Mouse (Mus musculus) gastrocnemius, adult 2 months (tissue): Measurements from ENCODE around the gene Slc16a10. TPM values are rescaled to one million over a fixed set of nuclear protein-coding genes. Genes with fewer than 3 reads are reported as not detected.
A peak's percentile ranks its signal among the peaks of the same experiment; 100 is the strongest.

Experiments
- DNase-seq: peaks from one replicate; pipeline ENCODE4 v3.0.0; 2022
- H3K27ac ChIP-seq: fragments of 200-600 bp; 2 replicates; pipeline ENCODE4 v1.8.1; 2022; ENCODE audit warnings: mild to moderate bottlenecking
- H3K4me3 ChIP-seq: fragments of 200-600 bp; 2 replicates; pipeline ENCODE4 v1.8.1; 2022; ENCODE audit warnings: mild to moderate bottlenecking, moderate library complexity
- CTCF ChIP-seq: fragments of 200-600 bp; IDR thresholded peaks from 2 replicates; pipeline ENCODE4 v1.8.1; 2022; ENCODE audit warnings: antibody characterized with exemption, mild to moderate bottlenecking, moderate library complexity
- intact Hi-C: fragments of 180-260 bp; cut with DNase I; formaldehyde crosslinking; loops from one replicate; pipeline ENCODE4 v1.15.1; 2025
- total RNA-seq, 2 experiments: library from RNA; stranded (reverse); gene quantifications; 2 replicates each; pipeline ENCODE4 v1.2.3; 2021

Gene Slc16a10
- total RNA-seq, 2 experiments from 2014 or later, result 39.8 to 43.6 TPM

DNA sequence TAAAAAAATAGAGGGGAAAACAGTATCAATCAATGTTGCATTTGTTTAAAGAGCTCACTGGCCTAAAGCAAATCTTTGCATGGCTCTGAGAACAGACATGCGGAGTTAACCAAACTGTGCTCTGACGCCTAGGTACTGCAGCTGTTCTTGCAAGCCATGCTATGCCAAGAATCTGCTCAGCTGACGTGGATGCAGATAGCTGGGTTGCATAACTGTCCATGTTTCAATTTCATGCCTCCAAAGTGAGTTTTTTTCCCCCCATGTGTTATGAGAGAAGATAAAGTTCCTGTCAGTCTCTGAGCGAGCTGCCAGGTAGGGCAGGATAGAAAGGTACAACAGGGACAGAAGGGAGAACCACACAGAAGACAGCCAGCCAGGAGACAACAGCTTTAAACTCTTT lies 72.8 kb downstream of the Slc16a10 start:
- Histone ChIP-seq H3K27ac (peak overlapping the region; percentile 86), H3K4me3 (peak overlapping the region; percentile 41)
- DNase-seq, result peak; percentile 56
- intact Hi-C loops, result loop anchor here (5.0 kb wide), 1 partner anchor 38 kb away; no protein-coding TSS in a partner anchor
- TF ChIP-seq CTCF, result no peak

DNA sequence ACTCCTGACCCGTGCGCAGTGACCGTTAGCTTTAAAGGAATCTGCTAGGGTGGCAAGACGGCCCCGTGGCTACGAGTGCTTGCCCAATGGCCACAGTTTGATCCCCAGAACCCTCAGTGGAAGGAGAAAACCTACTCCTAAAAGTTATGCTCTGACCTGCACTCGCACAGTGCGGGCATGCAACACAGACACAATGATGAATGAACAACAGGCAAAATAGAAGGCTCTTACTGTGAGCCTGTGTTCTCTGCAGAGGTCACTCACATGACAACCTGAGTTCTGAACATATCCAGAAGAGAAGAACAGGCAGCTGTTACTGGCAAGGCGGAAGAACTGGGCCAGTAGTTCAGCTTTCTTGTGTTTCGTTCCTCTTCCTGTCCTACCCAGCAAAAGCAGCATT lies 73.5 kb downstream of the Slc16a10 start:
- Histone ChIP-seq H3K27ac (peak overlapping the region; percentile 86), H3K4me3 (peak overlapping the region; percentile 41)
- intact Hi-C loops, result loop anchor here (5.0 kb wide), 1 partner anchor 39 kb away; no protein-coding TSS in a partner anchor
- peak; percentile 64 for DNase-seq
- no peak for TF ChIP-seq CTCF

DNA sequence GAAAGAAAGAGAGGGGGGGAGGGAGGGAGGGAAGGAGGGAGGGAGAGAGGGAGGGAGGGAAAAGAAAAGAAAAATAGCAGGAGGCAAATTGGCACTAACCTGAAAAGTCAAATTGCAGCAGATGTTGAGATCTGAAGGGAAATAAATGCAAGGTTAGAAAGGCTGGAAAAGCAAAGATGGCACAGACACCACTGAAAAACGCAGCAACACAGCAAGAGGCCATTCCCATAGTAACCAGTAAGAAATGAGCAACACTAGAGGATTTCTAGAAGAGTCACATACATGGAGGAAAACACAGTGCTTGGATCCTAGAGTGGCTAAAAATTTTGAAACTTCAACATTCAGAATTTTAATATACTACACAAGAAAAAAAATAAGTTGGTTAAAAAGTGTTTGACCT lies 74.5 kb downstream of the Slc16a10 start:
- intact Hi-C loops, result loop anchor here (5.0 kb wide), 1 partner anchor 40 kb away; no protein-coding TSS in a partner anchor
- H3K4me3 ChIP-seq, result no peak overlapping the region
- DNase-seq, result no peak
- peak overlapping the region; percentile 86; the same call in 1 of the 2 replicates for H3K27ac ChIP-seq
- no peak for TF ChIP-seq CTCF

DNA sequence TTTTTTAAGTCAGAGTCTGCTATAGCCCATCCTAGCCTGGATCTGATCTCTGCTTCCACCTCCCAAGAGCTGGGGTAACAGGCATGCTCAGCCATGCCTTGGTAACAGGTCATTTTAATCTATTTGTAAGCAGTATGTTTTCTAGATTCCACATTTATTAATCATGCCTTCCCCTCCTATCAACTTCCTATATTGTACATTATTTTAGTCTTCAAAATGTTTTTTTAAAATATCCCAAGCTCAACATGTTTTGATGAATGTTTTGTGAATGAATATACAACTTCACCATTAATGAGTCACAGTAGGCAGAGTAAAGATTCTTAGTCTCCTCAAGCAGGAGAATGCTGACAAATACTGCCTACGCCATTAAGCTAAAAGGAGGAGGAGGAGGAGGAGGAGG lies 75.0 kb downstream of the Slc16a10 start:
- intact Hi-C loops, result loop anchor here (5.0 kb wide), 1 partner anchor 40 kb away; no protein-coding TSS in a partner anchor
- no peak overlapping the region for H3K4me3 ChIP-seq
- no peak for TF ChIP-seq CTCF
- H3K27ac ChIP-seq, result no peak overlapping the region
- no peak for DNase-seq

DNA sequence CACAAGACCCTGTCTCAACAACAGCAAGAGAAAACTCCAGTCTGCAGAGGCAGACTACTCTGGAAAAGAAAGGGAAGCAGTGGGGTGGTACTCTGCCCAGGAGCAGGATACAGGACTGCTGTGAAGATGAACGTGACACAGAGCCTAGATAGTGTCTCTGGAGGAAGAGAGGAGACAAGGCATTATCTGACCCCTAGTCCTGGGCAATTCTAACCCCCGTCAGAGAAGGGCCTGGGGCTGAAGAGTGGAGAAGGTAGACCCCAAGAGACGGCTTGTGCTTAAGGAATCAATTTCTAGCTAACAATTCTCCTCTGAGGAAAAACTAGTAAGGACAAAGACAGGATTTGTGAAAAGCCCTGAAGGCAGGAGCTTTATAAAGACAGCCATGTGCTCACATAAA lies 76.7 kb downstream of the Slc16a10 start:
- intact Hi-C loops, result loop anchor here (5.0 kb wide), 1 partner anchor 42 kb away; no protein-coding TSS in a partner anchor
- no peak overlapping the region for H3K4me3 ChIP-seq
- DNase-seq, result no peak
- peak overlapping the region; percentile 76 for H3K27ac ChIP-seq
- no peak for TF ChIP-seq CTCF

DNA sequence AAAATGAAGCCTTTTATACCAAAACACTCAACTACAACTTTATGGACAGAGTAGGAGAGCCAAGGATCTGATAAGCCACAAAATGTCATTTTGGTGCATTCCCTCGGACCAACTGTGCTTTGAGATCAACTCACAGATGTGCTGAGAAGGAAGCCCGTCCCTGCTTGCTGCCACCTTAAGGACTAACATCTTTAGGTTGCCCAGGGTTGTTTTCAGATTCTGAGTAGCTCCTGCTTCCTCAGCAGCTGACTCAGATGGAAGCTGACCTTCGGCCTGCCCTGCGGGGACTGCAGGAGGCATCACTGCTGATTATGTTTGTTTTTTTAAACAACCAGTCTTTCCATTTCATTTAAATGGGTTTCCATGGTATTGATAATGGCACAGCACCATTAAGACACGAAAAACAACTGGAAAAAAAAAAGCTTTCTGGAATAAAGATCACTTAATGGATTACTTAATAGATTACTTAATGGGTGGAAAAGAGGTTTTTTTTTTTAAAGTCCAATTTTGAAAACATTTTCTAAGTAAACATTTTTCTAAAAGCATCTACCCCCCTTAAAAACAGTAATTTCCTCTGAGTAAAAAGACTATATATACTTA lies 78.7 kb downstream of the Slc16a10 start:
- DNase-seq, result no peak
- Histone ChIP-seq H3K27ac (peak overlapping the region; percentile 76), H3K4me3 (no peak overlapping the region)
- no peak for TF ChIP-seq CTCF
- intact Hi-C loops, result no loop called here

DNA sequence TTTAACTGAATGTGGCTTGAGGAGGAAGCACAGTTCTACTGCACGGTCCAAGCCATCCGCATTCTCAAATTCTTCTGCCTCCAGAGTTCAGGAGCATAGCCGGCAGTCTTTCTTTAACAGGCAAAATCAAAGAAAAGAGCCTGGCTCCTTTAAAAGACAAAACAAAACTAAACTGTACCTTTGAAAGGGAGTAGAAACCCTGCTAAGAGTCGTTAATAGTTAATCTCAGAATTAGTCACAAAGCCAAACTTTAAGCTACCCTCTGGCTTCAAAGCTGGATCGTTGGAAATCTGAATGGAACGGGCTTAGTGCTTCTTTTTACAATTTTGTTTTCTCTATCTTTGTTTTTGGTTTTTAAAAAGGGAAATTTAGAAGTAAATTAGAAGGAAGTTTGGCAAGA lies 79.2 kb downstream of the Slc16a10 start:
- intact Hi-C loops, result no loop called here
- no peak overlapping the region for H3K4me3 ChIP-seq
- no peak for TF ChIP-seq CTCF
- DNase-seq, result no peak
- peak overlapping the region; percentile 76 for H3K27ac ChIP-seq

DNA sequence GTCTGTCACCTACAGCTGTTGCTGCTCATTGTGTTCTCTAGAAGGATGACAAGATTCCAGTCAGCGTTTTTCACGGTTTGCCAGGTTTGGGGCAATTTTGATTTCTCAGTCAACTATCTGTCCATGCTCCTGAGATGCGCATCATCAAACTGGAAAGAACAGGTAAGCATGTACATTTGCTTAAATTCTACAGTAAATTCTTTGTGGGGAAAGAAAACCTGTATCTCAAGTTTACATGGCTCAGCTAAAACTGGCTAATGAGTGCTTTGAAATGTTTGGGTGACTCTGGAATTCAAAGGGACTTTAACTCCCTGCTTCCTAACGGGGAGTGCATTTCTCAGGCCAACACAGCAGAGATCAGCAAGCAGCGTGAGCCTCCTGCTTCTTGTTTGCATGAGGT lies 80.1 kb downstream of the Slc16a10 start:
- Histone ChIP-seq H3K27ac (peak overlapping the region; percentile 76), H3K4me3 (no peak overlapping the region)
- intact Hi-C loops, result no loop called here
- no peak for TF ChIP-seq CTCF
- no peak for DNase-seq

DNA sequence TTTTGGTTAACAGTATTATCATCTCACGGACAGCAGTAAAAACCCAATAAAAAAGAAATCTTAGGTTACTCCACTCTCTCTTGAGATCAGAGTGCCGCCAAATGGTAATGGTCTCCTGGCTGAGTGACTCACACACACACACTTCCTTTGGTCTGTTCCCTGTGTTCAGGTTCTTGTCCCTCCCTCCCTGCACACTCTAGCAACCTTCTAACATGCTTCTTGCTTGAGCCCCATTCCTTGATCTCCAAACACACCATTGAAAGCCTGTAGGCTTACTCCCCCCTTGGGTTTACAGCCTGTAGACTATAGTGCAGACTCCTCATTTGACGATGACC lies 83.3 kb downstream of the Slc16a10 start:
- Histone ChIP-seq H3K27ac (peak overlapping the region; percentile 82), H3K4me3 (no peak overlapping the region)
- no peak for DNase-seq
- intact Hi-C loops, result loop anchor here (5.0 kb wide), 1 partner anchor 134 kb away; no protein-coding TSS in a partner anchor
- no peak for TF ChIP-seq CTCF

DNA sequence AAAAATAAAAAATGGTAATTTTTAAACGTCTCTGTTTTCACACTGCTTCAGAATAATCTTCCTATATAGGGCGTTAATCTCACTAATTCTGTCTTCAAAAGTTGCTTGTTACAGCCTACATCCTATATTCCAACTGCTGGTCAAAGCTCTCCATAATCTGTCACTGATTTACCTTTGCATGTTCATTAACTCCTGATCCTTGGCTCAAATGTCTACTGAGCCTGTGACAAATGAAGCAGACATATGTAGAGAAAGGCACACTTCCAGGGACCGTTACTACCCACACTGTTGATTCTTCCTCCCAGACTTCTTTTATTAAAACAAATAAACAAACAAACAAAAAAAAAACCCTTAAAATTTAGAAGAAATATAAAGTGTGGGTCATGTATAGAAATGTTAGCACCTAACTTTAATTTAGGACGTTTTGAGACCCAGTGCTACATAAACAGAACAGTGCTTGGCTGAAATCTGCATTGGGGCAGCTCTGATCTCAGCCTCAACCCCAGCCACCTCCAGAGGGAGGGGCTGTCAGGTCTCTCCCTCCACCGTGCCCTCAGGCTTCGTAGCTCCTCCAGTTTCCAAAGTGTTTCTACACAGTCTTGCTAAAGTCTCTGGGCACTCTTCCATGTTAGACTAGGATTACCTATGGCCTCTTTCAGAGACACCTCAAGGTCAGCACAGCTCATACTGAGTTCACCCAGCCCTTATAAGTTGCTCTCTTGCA lies 83.8 kb downstream of the Slc16a10 start:
- intact Hi-C loops, result loop anchor here (5.0 kb wide), 1 partner anchor 134 kb away; no protein-coding TSS in a partner anchor

DNA sequence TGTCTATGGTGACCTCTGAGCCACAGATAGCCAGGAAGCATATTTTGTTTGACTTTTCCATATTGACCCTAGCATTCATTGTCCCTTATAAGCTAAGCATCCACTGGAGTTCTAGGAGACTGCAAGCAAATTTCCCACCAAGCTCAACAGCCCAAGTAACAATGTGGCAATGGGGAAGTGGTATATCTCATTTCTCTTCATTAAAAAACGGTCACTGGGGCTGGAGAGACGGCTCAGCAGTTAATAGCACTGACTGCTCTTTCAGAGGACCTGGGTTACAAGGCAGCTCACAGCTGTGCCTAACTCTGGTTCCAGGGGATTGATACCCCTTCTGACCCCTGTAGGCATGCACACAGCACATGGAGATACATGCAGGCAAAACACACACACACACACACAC lies 84.4 kb downstream of the Slc16a10 start:
- no peak for TF ChIP-seq CTCF
- no peak overlapping the region for H3K4me3 ChIP-seq
- DNase-seq, result no peak
- intact Hi-C loops, result loop anchor here (5.0 kb wide), 1 partner anchor 135 kb away; no protein-coding TSS in a partner anchor
- peak overlapping the region; percentile 82 for H3K27ac ChIP-seq

More for the DNA sequence above, 83.8 kb downstream of the Slc16a10 start:
- no peak overlapping the region for H3K4me3 ChIP-seq
- DNase-seq, result peak; percentile 70
- peak overlapping the region; percentile 82 for H3K27ac ChIP-seq
- no peak for TF ChIP-seq CTCF

DNA sequence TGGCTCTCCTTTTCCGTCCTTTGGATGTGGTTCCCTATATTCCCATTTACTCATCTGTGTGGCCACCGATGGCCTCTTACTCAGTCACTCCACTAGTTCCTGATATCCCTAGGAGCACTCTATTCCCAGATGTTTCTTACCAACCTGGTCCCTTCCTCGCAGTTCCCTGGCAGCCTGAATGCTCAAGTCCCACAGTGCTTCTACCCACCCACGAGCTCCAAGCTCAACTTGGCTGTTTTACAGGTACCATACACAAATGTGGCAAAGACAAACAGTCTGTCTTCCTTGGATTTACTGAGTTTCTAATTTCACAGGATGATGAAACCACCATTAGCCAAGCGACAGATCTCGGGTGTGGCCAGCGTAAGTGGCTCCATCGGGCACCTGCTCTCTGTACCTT lies 87.6 kb downstream of the Slc16a10 start:
- Histone ChIP-seq H3K4me3 (no peak overlapping the region), H3K27ac (peak overlapping the region; percentile 55)
- no peak for DNase-seq
- intact Hi-C loops, result loop anchor here (2.0 kb wide), 1 partner anchor 86 kb away; no protein-coding TSS in a partner anchor
- no peak for TF ChIP-seq CTCF

DNA sequence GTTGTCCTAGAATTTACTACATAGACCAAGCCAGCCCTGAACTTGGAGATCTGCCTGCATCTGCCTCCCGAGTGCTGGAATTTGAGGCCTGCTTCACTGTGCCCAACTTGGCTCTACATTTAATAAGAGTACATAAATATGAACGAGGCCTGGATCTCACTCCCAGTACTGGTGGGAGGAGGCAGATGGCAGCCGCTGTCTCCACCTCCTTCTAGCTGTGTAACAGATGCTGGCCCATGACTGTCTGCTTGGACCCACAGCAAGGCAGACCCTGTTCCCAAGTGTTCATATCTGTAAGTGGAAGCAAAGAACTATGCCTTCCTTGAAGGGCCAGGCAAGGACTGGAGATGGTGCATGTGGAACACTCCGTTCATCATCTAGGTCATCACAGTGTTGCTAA lies 88.2 kb downstream of the Slc16a10 start:
- intact Hi-C loops, result loop anchor here (1.0 to 2.0 kb wide), 2 partner anchors 87 to 158 kb away; no protein-coding TSS in a partner anchor
- Histone ChIP-seq H3K27ac (peak overlapping the region; percentile 55), H3K4me3 (no peak overlapping the region)
- TF ChIP-seq CTCF, result no peak
- DNase-seq, result no peak
